ENCODE assay signal across 17 mouse cellular contexts in the genomic region with DNA sequence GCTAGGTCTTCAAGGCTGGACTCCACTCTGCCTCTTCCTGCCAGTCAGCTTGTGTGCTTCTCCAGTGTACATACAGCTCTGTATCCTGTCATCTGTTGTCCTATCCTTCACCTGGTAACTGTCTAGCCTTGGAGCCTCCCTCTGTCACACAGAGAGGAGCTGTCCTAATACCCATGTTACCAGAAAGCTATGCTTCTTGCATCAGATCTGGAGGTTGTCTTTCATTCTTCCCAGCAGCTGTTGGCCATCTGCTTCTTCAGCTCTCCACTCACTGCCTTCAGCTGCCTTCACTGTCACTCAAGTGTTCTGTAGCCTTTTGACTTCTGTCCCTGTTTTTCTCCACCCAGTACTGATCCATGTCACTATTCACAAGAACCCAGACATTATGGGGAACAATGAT. TPM values are rescaled to one million over a fixed set of nuclear protein-coding genes. Genes with fewer than 3 reads are reported as not detected.
"Had no signal": no experiment of that assay in that cellular context is flagged by ENCODE, and none has a peak within 500 bp of the region (broad histone marks: within the 10 kb centered on the region; RNA-seq: fewer than 3 reads in every experiment).

No protein-coding gene starts in this region.

- H3K27ac ChIP-seq: intestine, embryonic 15.5 days; kidney, embryonic 15.5 days; layer of hippocampus, adult 2 months; lung, embryonic 15.5 days; midbrain, embryonic 10.5 days; neural tube, embryonic 13.5 days had no signal

- H3K4me1 ChIP-seq: intestine, embryonic 15.5 days; lung, embryonic 15.5 days had no signal

- H3K9me3 ChIP-seq: intestine, embryonic 15.5 days; kidney, embryonic 15.5 days; lung, embryonic 15.5 days; midbrain, embryonic 10.5 days; neural tube, embryonic 13.5 days had no signal

- H3K4me3 ChIP-seq: intestine, embryonic 15.5 days; kidney, embryonic 15.5 days; layer of hippocampus, adult 2 months; lung, embryonic 15.5 days; midbrain, embryonic 10.5 days; neural tube, embryonic 13.5 days had no signal

- H3K4me2 ChIP-seq: intestine, embryonic 15.5 days; kidney, embryonic 15.5 days; lung, embryonic 15.5 days; neural tube, embryonic 13.5 days had no signal

- DNase-seq: kidney, adult 2 months; kidney, postnatal 25 days; midbrain, embryonic 14.5 days; retina, postnatal 1 day; right cerebral cortex, postnatal 4 days; spleen, adult 18-20 months; thymus, adult 18-20 months; thymus, postnatal 14 days had no signal

- H3K9ac ChIP-seq: intestine, embryonic 15.5 days; kidney, embryonic 15.5 days; lung, embryonic 15.5 days; neural tube, embryonic 13.5 days had no signal

- H3K27me3 ChIP-seq: intestine, embryonic 15.5 days; kidney, embryonic 15.5 days; lung, embryonic 15.5 days; neural tube, embryonic 13.5 days had no signal

- ATAC-seq: intestine, embryonic 15.5 days had no signal

RNA-seq across cellular contexts. Expression of a gene that starts 29.4 kb away (rescaled TPM):
- polyA plus RNA-seq: intestine, embryonic 15.5 days; kidney, adult 2 months; kidney, embryonic 15.5 days; liver, adult 2 months; liver, embryonic 16.5 days; lung, embryonic 15.5 days; midbrain, embryonic 10.5 days; midbrain, embryonic 14.5 days; neural tube, embryonic 13.5 days; stomach, embryonic 14.5 days had no signal
